ENCODE assay signal across 24 mouse cellular contexts in the genomic region with DNA sequence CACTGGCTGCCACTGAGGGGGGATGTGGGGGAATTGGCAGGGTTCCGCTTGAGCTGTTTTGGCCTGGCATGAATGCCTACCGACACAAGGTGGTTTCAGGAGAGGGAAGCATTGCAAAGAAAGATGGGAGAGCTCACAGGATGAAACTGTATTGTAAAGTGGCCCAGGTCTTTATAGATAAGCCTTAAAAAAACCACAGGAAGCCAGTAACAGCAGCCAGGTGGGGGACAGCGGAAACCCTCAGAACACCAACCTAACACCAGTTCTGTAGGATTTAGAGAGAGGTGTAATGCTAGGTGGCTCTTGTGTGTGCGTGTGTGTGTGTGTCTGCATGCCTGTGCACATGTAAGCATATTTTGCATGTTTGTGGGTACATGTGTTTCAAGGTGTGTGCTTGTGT.
DNase-seq lines count a peak whose midpoint lies in the region; ATAC-seq and TF ChIP-seq lines count a peak whose summit lies in the region.
"Had no signal": no experiment of that assay in that cellular context is flagged by ENCODE, and none has a peak within 500 bp of the region (broad histone marks: within the 10 kb centered on the region; RNA-seq: fewer than 3 reads in every experiment).

No protein-coding gene starts in this region.

- no peak for DNase-seq in kidney, postnatal 10 days
- peak; percentile 42 for DNase-seq in kidney, postnatal 14 days
- DNase-seq in 416B (ENCODE audit: low read depth) (peak; percentile 68), MEL (ENCODE audit: low read depth, low spot score) (peak; percentile 27)
- no peak for DNase-seq in midbrain, embryonic 10.5 days (ENCODE audit: low spot score)
- DNase-seq: adrenal gland, postnatal 10 days; adrenal gland, postnatal 36 days; cerebellum, adult 18-20 months; cerebellum, adult 9-10 months; cerebellum, postnatal 14 days; gastrocnemius, postnatal 10 days; gastrocnemius, postnatal 36 days; heart, adult 2 months; heart, postnatal 10 days; heart, postnatal 36 days had no signal

- no peak for TF ChIP-seq RAD21 in MEL (IDR thresholded peaks at IDR 0.05; ENCODE audit: low read depth, low read length)

- H3K27me3 ChIP-seq in kidney, embryonic 15.5 days = no peaks in the 10 kb centered on the region
- no peaks in the 10 kb centered on the region for H3K27me3 ChIP-seq in kidney, embryonic 14.5 days (ENCODE audit: control insufficient read depth, insufficient read depth, low read length)
- H3K27me3 ChIP-seq in MEL (ENCODE audit: control insufficient read depth in 1 of 2, insufficient read depth in 2 of 2, low read length in 2 of 2) = no peaks in the 10 kb centered on the region
- H3K27me3 ChIP-seq in midbrain, embryonic 10.5 days (ENCODE audit: low read depth, poor library complexity, severe bottlenecking) = no peaks in the 10 kb centered on the region
- H3K27me3 ChIP-seq: forebrain, embryonic 13.5 days; Patski had no signal

- TF ChIP-seq EP300 in MEL (IDR thresholded peaks at IDR 0.05; ENCODE audit: low read depth in 1 of 2, low read length in 2 of 2) = no peak; a peak in 1 of 4 replicates

- TF ChIP-seq POLR2A in MEL (IDR thresholded peaks at IDR 0.05; ENCODE audit: control insufficient read depth in 1 of 2, insufficient read depth in 1 of 2, low read depth in 1 of 2, low read length in 2 of 2, poor library complexity in 1 of 2) = no peak

- no peak overlapping the region for H3K4me3 ChIP-seq in kidney, embryonic 15.5 days (replicated peaks)
- H3K4me3 ChIP-seq in kidney, embryonic 14.5 days (ENCODE audit: low read length) = no peak overlapping the region
- no peak overlapping the region for H3K4me3 ChIP-seq in MEL (ENCODE audit: control insufficient read depth in 1 of 2, insufficient read depth in 1 of 2, low read depth in 2 of 2, low read length in 2 of 2)
- no peak overlapping the region for H3K4me3 ChIP-seq in midbrain, embryonic 10.5 days
- H3K4me3 ChIP-seq: forebrain, embryonic 10.5 days; forebrain, embryonic 13.5 days; heart, adult 2 months; heart, embryonic 10.5 days had no signal

- H3K36me3 ChIP-seq in kidney, embryonic 15.5 days = no peaks in the 10 kb centered on the region
- H3K36me3 ChIP-seq in kidney, embryonic 14.5 days (ENCODE audit: control insufficient read depth, insufficient read depth, low read length) = no peaks in the 10 kb centered on the region
- no peaks in the 10 kb centered on the region for H3K36me3 ChIP-seq in MEL (ENCODE audit: control insufficient read depth in 1 of 2, insufficient read depth in 2 of 2, low read length in 2 of 2)
- H3K36me3 ChIP-seq in midbrain, embryonic 10.5 days = no peaks in the 10 kb centered on the region
- H3K36me3 ChIP-seq: forebrain, embryonic 10.5 days; heart, embryonic 10.5 days had no signal

- H3K4me2 ChIP-seq in kidney, embryonic 15.5 days = no peak overlapping the region
- H3K4me2 ChIP-seq in kidney, embryonic 14.5 days (replicated peaks; ENCODE audit: low read depth, low read length) = no peak overlapping the region
- H3K4me2 ChIP-seq: forebrain, embryonic 13.5 days; hindbrain, embryonic 14.5 days had no signal

- H3K79me2 ChIP-seq in MEL (ENCODE audit: control insufficient read depth, insufficient read depth, low read length, poor library complexity) = no peaks in the 10 kb centered on the region

- WGBS in kidney, embryonic 15.5 days = 77% methylated on average over 4 of the region's 4 CpGs
- WGBS in kidney, embryonic 14.5 days = 82% methylated on average over 4 of the region's 4 CpGs
- WGBS in midbrain, embryonic 10.5 days = 74% methylated on average over 4 of the region's 4 CpGs

- no peak for ATAC-seq in kidney, embryonic 15.5 days (replicated peaks; ENCODE audit: low FRiP score)
- ATAC-seq in kidney, embryonic 14.5 days (ENCODE audit: low FRiP score, low TSS enrichment) = no peak
- ATAC-seq: forebrain, embryonic 13.5 days; forebrain, embryonic 16.5 days; hindbrain, postnatal 0 days; Patski had no signal

- H3K9ac ChIP-seq in kidney, embryonic 15.5 days = no peak overlapping the region
- no peak overlapping the region for H3K9ac ChIP-seq in kidney, embryonic 14.5 days (ENCODE audit: low read depth, low read length)
- H3K9ac ChIP-seq in MEL (ENCODE audit: control insufficient read depth, low read depth, low read length, poor library complexity, severe bottlenecking) = no peak overlapping the region
- H3K9ac ChIP-seq: forebrain, embryonic 13.5 days; hindbrain, embryonic 14.5 days had no signal

- peak overlapping the region; percentile 23; the same call in 1 of the 2 replicates for H3K27ac ChIP-seq in kidney, embryonic 15.5 days
- no peak overlapping the region for H3K27ac ChIP-seq in kidney, embryonic 14.5 days (ENCODE audit: low read depth, low read length)
- no peak overlapping the region for H3K27ac ChIP-seq in MEL (ENCODE audit: control insufficient read depth, low read depth, low read length)
- H3K27ac ChIP-seq in midbrain, embryonic 10.5 days (replicated peaks) = no peak overlapping the region
- H3K27ac ChIP-seq: forebrain, embryonic 10.5 days; forebrain, embryonic 13.5 days; heart, adult 2 months; heart, embryonic 10.5 days; hindbrain, embryonic 14.5 days; hindbrain, postnatal 0 days had no signal

- no peaks in the 10 kb centered on the region for H3K9me3 ChIP-seq in kidney, embryonic 15.5 days (replicated peaks)
- H3K9me3 ChIP-seq in kidney, embryonic 14.5 days (ENCODE audit: control insufficient read depth, low read length) = no peaks in the 10 kb centered on the region; the same call in 1 of the 2 replicates
- no peaks in the 10 kb centered on the region for H3K9me3 ChIP-seq in MEL (replicated peaks; ENCODE audit: insufficient read depth, low read length)
- H3K9me3 ChIP-seq in midbrain, embryonic 10.5 days (replicated peaks) = no peaks in the 10 kb centered on the region
- H3K9me3 ChIP-seq: forebrain, embryonic 10.5 days; forebrain, embryonic 13.5 days; heart, embryonic 10.5 days had no signal

- peaks cover 33% of the 10 kb centered on the region for H3K4me1 ChIP-seq in kidney, embryonic 15.5 days
- peaks cover 23% of the 10 kb centered on the region for H3K4me1 ChIP-seq in kidney, embryonic 14.5 days (ENCODE audit: control insufficient read depth, insufficient read depth, low read length)
- H3K4me1 ChIP-seq in MEL (ENCODE audit: control insufficient read depth in 1 of 2, insufficient read depth in 2 of 2, low read length in 2 of 2) = peaks cover 2 to 7% of the 10 kb centered on the region in 2 experiments; a peak in 1 of 4 replicates
- peaks cover 12% of the 10 kb centered on the region for H3K4me1 ChIP-seq in midbrain, embryonic 10.5 days
- H3K4me1 ChIP-seq: forebrain, embryonic 13.5 days had no signal

- no peak for TF ChIP-seq CTCF in MEL (IDR thresholded peaks at IDR 0.05 in 2 of 3, conservative IDR thresholded peaks at IDR 0.05 in 1 of 3; ENCODE audit: control insufficient read depth in 1 of 3, insufficient read depth in 1 of 3, low read depth in 2 of 3, low read length in 3 of 3, poor library complexity in 1 of 3, severe bottlenecking in 1 of 3)

TF ChIP-seq in MEL, 35 proteins besides CTCF, POLR2A, EP300 and RAD21:
- TF ChIP-seq MEF2A (IDR thresholded peaks at IDR 0.05; ENCODE audit: extremely low read depth, insufficient replicate concordance, low read depth, low read length, poor library complexity, severe bottlenecking) (no peak), E2F4 (IDR thresholded peaks at IDR 0.05; ENCODE audit: borderline replicate concordance, low read depth, low read length) (no peak), MAX (IDR thresholded peaks at IDR 0.05; ENCODE audit: low read length) (no peak), TCF12 (IDR thresholded peaks at IDR 0.05; ENCODE audit: low read depth, low read length) (no peak), USF2 (IDR thresholded peaks at IDR 0.05; ENCODE audit: borderline replicate concordance in 1 of 2, insufficient read depth in 1 of 2, low read depth in 1 of 2, low read length in 2 of 2) (no peak), MXI1 (IDR thresholded peaks at IDR 0.05; ENCODE audit: low read depth, low read length) (no peak), GATA1 (IDR thresholded peaks at IDR 0.05; ENCODE audit: low read depth, low read length) (0 out of 2 replicates have a peak, but pooled peaks have one; percentile 3), TAL1 (IDR thresholded peaks at IDR 0.05; ENCODE audit: low read length) (peak; percentile 21; the same call in 1 of the 2 replicates), HCFC1 (IDR thresholded peaks at IDR 0.05; ENCODE audit: low read depth, low read length) (no peak)

Comparison
In these comparisons a context has a peak if more than half of its experiments do, and no peak if none do; other contexts are left out.
1. DNase-seq: peak in kidney, postnatal 14 days (single experiment), 416B (single experiment) and MEL (single experiment); none in kidney, postnatal 10 days (single experiment) and midbrain, embryonic 10.5 days (single experiment).